In the genomic region with DNA sequence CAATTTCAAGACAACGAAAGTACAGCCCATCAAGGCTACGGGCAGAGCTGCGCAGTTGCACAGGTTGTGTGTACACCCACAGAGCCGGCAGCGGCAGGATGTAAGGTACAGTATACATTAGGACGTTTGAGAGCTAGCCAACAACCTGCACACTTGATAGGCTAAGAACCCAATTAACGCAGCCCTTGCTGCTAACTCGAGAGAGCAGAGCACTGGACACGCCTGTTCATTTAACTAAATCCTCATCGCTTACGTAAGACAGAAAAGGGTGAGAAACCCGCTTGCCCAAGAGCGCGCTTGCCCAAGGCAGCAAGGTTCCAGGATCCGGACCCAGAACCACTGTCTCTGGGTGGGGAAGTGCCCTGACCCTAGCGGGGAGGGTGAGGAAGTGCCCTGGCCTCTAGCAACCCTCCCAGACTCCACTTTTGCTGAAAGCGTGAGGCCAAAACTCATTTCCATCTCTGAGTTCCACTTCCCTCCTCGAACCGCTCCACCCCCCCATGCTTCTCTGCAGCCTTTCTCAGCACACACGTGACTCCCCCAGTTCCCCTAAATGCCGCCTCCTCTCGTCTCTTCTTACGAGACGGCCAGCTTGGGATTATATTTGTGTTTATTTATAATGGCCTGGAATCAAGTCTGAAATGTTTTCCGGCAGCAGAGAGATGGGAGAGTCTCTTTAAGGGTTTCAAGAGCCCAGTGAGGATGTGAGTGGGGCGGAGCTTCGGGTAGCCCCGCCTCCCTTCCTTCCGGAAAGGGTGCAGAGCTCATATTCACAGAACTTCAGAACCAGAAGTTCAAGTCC, we compare ENCODE assay signal across 8 mouse cellular contexts. TPM values are rescaled to one million over a fixed set of nuclear protein-coding genes. Genes with fewer than 3 reads are reported as not detected.
DNase-seq lines count a peak whose midpoint lies in the region; ATAC-seq and TF ChIP-seq lines count a peak whose summit lies in the region.

No protein-coding gene starts in this region.

- peaks cover 2% of the 10 kb centered on the region; the same call in 1 of the 2 replicates for H3K36me3 ChIP-seq in ES-E14 (ENCODE audit: control insufficient read depth, insufficient read depth, low read length, poor library complexity, severe bottlenecking)
- no peaks in the 10 kb centered on the region for H3K36me3 ChIP-seq in forebrain, postnatal 0 days (ENCODE audit: insufficient read depth)
- no peaks in the 10 kb centered on the region for H3K36me3 ChIP-seq in neural tube, embryonic 14.5 days (ENCODE audit: control insufficient read depth, insufficient read depth, low read length)
- no peaks in the 10 kb centered on the region for H3K36me3 ChIP-seq in testis, adult 2 months (ENCODE audit: control insufficient read depth, insufficient read depth, low read length)

- peaks cover 9% of the 10 kb centered on the region for H3K9me3 ChIP-seq in ES-E14 (ENCODE audit: control insufficient read depth, insufficient read depth, low read depth, low read length)
- H3K9me3 ChIP-seq in forebrain, postnatal 0 days (ENCODE audit: low read length), result no peaks in the 10 kb centered on the region
- H3K9me3 ChIP-seq in neural tube, embryonic 14.5 days (ENCODE audit: control insufficient read depth, low read length), result no peaks in the 10 kb centered on the region

- peak; percentile 78 for ATAC-seq in forebrain, postnatal 0 days
- ATAC-seq in neural tube, embryonic 14.5 days (ENCODE audit: low read depth), result peak; percentile 62

- H3K4me2 ChIP-seq in forebrain, postnatal 0 days (ENCODE audit: low read depth), result peak overlapping the region; percentile 84
- H3K4me2 ChIP-seq in neural tube, embryonic 14.5 days (ENCODE audit: low read depth, low read length), result peak overlapping the region; percentile 71

- DNase-seq in ES-E14 (ENCODE audit: low read depth, low spot score), result no peak
- peak; percentile 70 to 77 for DNase-seq in cerebellum, adult 2 months
- DNase-seq in forebrain, postnatal 0 days, result peak; percentile 68
- DNase-seq in heart, postnatal 36 days, result peak; percentile 85 to 88
- peak; percentile 65 to 88 for DNase-seq in layer of hippocampus, adult 18-20 months (ENCODE audit: low spot score in 2 of 2)
- peak; percentile 91 to 94 for DNase-seq in lung, adult 18-20 months

- in situ Hi-C loops in ES-E14 (cut with MboI; ENCODE audit: low sequenced_read_pairs in 2 of 2, unreplicated experiment in 2 of 2), result no loop called here

- peak; percentile 36; the same call in 1 of the 2 replicates for TF ChIP-seq POLR2A in cerebellum, adult 2 months (IDR thresholded peaks at IDR 0.05; ENCODE audit: borderline replicate concordance, insufficient read depth, low read length)
- TF ChIP-seq POLR2A in testis, adult 2 months (IDR thresholded peaks at IDR 0.05; ENCODE audit: control insufficient read depth, low read depth, low read length), result 0 out of 2 replicates have a peak, but pooled peaks have one; percentile 13

- WGBS in cerebellum, adult 2 months, result 5% methylated on average over 29 of the region's 29 CpGs
- 2% methylated on average over 29 of the region's 29 CpGs for WGBS in forebrain, postnatal 0 days
- WGBS in neural tube, embryonic 14.5 days, result 3% methylated on average over 29 of the region's 29 CpGs

- peak overlapping the region; percentile 64 for H3K9ac ChIP-seq in ES-E14 (ENCODE audit: insufficient read depth, low read depth, low read length, poor library complexity, severe bottlenecking)
- peak overlapping the region; percentile 34 for H3K9ac ChIP-seq in forebrain, postnatal 0 days
- H3K9ac ChIP-seq in neural tube, embryonic 14.5 days (replicated peaks; ENCODE audit: low read depth, low read length), result peak overlapping the region; percentile 39

- intact Hi-C loops in heart, postnatal 36 days (cut with DNase I), result no loop called here

- no peaks in the 10 kb centered on the region for H3K27me3 ChIP-seq in cerebellum, adult 2 months (ENCODE audit: control insufficient read depth, insufficient read depth, low read length)
- no peaks in the 10 kb centered on the region for H3K27me3 ChIP-seq in forebrain, postnatal 0 days (ENCODE audit: insufficient read depth, low read length)
- no peaks in the 10 kb centered on the region for H3K27me3 ChIP-seq in neural tube, embryonic 14.5 days (ENCODE audit: control insufficient read depth, insufficient read depth, low read length)
- no peaks in the 10 kb centered on the region for H3K27me3 ChIP-seq in testis, adult 2 months (ENCODE audit: control insufficient read depth, insufficient read depth, low read length)

- TF ChIP-seq CTCF in cerebellum, adult 2 months (IDR thresholded peaks at IDR 0.05; ENCODE audit: borderline replicate concordance, insufficient read depth, low read depth, low read length), result no peak
- TF ChIP-seq CTCF in forebrain, postnatal 0 days (IDR thresholded peaks at IDR 0.05; ENCODE audit: low read depth), result peak; percentile 15; the same call in 1 of the 2 replicates
- peak; percentile 3; the same call in 1 of the 2 replicates for TF ChIP-seq CTCF in testis, adult 2 months (IDR thresholded peaks at IDR 0.05; ENCODE audit: control insufficient read depth, insufficient read depth, insufficient replicate concordance, low read depth, low read length)

- H3K4me3 ChIP-seq in ES-E14 (ENCODE audit: insufficient read depth in 1 of 2, low read depth in 1 of 2, low read length in 2 of 2, poor library complexity in 1 of 2, severe bottlenecking in 1 of 2), result peak overlapping the region; percentile 48 to 62
- H3K4me3 ChIP-seq in cerebellum, adult 2 months (replicated peaks; ENCODE audit: insufficient read depth, low read depth, low read length), result peak overlapping the region; percentile 62
- H3K4me3 ChIP-seq in forebrain, postnatal 0 days (ENCODE audit: low read depth, low read length), result peak overlapping the region; percentile 42
- peak overlapping the region; percentile 31 for H3K4me3 ChIP-seq in neural tube, embryonic 14.5 days (ENCODE audit: low read depth, low read length)
- H3K4me3 ChIP-seq in testis, adult 2 months (ENCODE audit: control insufficient read depth, low read depth, low read length), result peak overlapping the region; percentile 81

- no peaks in the 10 kb centered on the region for H3K4me1 ChIP-seq in ES-E14 (ENCODE audit: control insufficient read depth in 2 of 2, insufficient read depth in 2 of 2, low read length in 2 of 2, poor library complexity in 1 of 2)
- H3K4me1 ChIP-seq in cerebellum, adult 2 months (ENCODE audit: control insufficient read depth, insufficient read depth, low read length), result no peaks in the 10 kb centered on the region
- H3K4me1 ChIP-seq in forebrain, postnatal 0 days (ENCODE audit: insufficient read depth), result no peaks in the 10 kb centered on the region
- H3K4me1 ChIP-seq in neural tube, embryonic 14.5 days (ENCODE audit: control insufficient read depth, insufficient read depth, low read length), result no peaks in the 10 kb centered on the region
- H3K4me1 ChIP-seq in testis, adult 2 months (ENCODE audit: control insufficient read depth, insufficient read depth, low read length), result peaks cover 5% of the 10 kb centered on the region; the same call in 1 of the 2 replicates

- H3K27ac ChIP-seq in ES-E14 (ENCODE audit: insufficient read depth, low read depth, low read length, poor library complexity, severe bottlenecking), result no peak overlapping the region
- peak overlapping the region; percentile 28; the same call in 1 of the 2 replicates for H3K27ac ChIP-seq in cerebellum, adult 2 months (ENCODE audit: insufficient read depth, low read length)
- no peak overlapping the region for H3K27ac ChIP-seq in forebrain, postnatal 0 days (ENCODE audit: low read depth, low read length)
- 0 out of 2 replicates have a peak overlapping the region, but pooled peaks have one; percentile 23 for H3K27ac ChIP-seq in neural tube, embryonic 14.5 days (ENCODE audit: low read depth, low read length)
- peak overlapping the region; percentile 82 for H3K27ac ChIP-seq in testis, adult 2 months (ENCODE audit: control insufficient read depth, insufficient read depth, low read depth, low read length)

TF ChIP-seq in ES-E14, 5 proteins besides CTCF, POLR2A, EP300 and RAD21:
- TF ChIP-seq CHD2 (IDR thresholded peaks at IDR 0.05; ENCODE audit: low read depth, low read length), result no peak
- TF ChIP-seq ZC3H11A (IDR thresholded peaks at IDR 0.05; ENCODE audit: borderline replicate concordance, low read depth, low read length), result no peak
- no peak for TF ChIP-seq HCFC1 (IDR thresholded peaks at IDR 0.05; ENCODE audit: borderline replicate concordance, insufficient read depth, low read length)
- no peak for TF ChIP-seq MAFK (IDR thresholded peaks at IDR 0.05; ENCODE audit: insufficient read depth, low read depth, low read length)
- no peak for TF ChIP-seq ZNF384 (IDR thresholded peaks at IDR 0.05; ENCODE audit: low read depth, low read length)

RNA-seq across cellular contexts. Expression of gene Ptpn1, which starts 6.9 kb away (rescaled TPM):
- 31.1 and 39.9 TPM in 2 replicates for total RNA-seq in ES-E14 (2012; rRNA removed)
- polyA plus RNA-seq in cerebellum, adult 2 months (2012; rRNA removed), result 24.5 and 25.0 TPM in 2 replicates
- total RNA-seq in forebrain, postnatal 0 days (2014; rRNA removed), result 34.8 and 47.0 TPM in 2 replicates
- 70.6 and 75.4 TPM in 2 replicates for polyA plus RNA-seq in forebrain, postnatal 0 days (2015; fragmentation: Nextera tagmentation; extraction: Ambion mirVana)
- total RNA-seq in heart, postnatal 36 days (2021), result 10 to 100 TPM; 19.5 to 22.3 TPM
- total RNA-seq in layer of hippocampus, adult 18-20 months (2021), result 10 to 100 TPM; 64.8 to 68.8 TPM
- 57.9 and 77.8 TPM in 2 replicates for polyA plus RNA-seq in neural tube, embryonic 14.5 days (2014; fragmentation: Nextera tagmentation; extraction: Ambion mirVana)
- 30.9 and 34.7 TPM in 2 replicates for polyA plus RNA-seq in testis, adult 2 months (2012; rRNA removed)

Comparison
In these comparisons a context has a peak if more than half of its experiments do, and no peak if none do; other contexts are left out.
1. H3K27ac ChIP-seq: peak in cerebellum, adult 2 months (single experiment), neural tube, embryonic 14.5 days (single experiment) and testis, adult 2 months (single experiment); none in ES-E14 (single experiment) and forebrain, postnatal 0 days (single experiment).
2. H3K4me3 ChIP-seq: peak in every context shown above with its lines; median percentile 81 in testis, adult 2 months; 62 in cerebellum, adult 2 months; 55 in ES-E14; 42 in forebrain, postnatal 0 days; 31 in neural tube, embryonic 14.5 days.
3. Peak in every context shown above with its lines, with median percentiles within 50 percentile points of each other: H3K9ac ChIP-seq.